Mouse (Mus musculus): ENCODE measurements around the gene Gm16442.
"Not testable (repeated sequence)": the region's sequence is repeated elsewhere in the genome, so short reads cannot be mapped to it uniquely, and the experiment has no call there.

Gene Gm16442

GRCm38 (mm10) chr7:20122479-20122878, at the start of gene Gm16442:
TSS of gene Gm16442 (minus strand) at chr7:20122579.
- DNase-seq (ENCODE audit: low read depth in 2 of 2, low spot score in 2 of 2) = not testable (repeated sequence)

- DNase-seq (ENCODE audit: low read depth in 2 of 2, low spot score in 2 of 2) = not testable (repeated sequence)
Measured at GRCm38 (mm10) chr7:20168277-20168676, 45.9 kb upstream of the Gm16442 start, which contains the start of gene Vmn1r94. TSS of gene Vmn1r94 (minus strand) at chr7:20168377.

GRCm38 (mm10) chr7:20138988-20139387, 16.6 kb upstream of the Gm16442 start, which contains the start of gene Vmn1r93:
TSS of gene Vmn1r93 (minus strand) at chr7:20139088.
- not testable (repeated sequence) for DNase-seq (ENCODE audit: low read depth in 2 of 2, low spot score in 2 of 2)

GRCm38 (mm10) chr7:20099380-20099779, 23.0 kb downstream of the Gm16442 start, which contains the start of gene Vmn1r91:
TSS of gene Vmn1r91 (plus strand) at chr7:20099680.
- DNase-seq (ENCODE audit: low read depth in 2 of 2, low spot score in 2 of 2) = not testable (repeated sequence)

- not testable (repeated sequence) for DNase-seq (ENCODE audit: low read depth in 2 of 2, low spot score in 2 of 2)
Measured at GRCm38 (mm10) chr7:20078118-20078517, 44.3 kb downstream of the Gm16442 start.
